Mouse (Mus musculus) midbrain, embryonic 10.5 days (tissue): ENCODE measurements at regions not wholly inside any gene's neighbourhood (a gene's known extent, or its start where the extent isn't known, plus 50 kb on each side); places are given as distances from the start of the nearest gene placed in this dataset.
A peak's percentile ranks its signal among the peaks of the same experiment; 100 is the strongest.

Source experiments
- DNase-seq: peaks from one replicate; pipeline ENCODE4 v3.0.0-alpha.2; 2017; ENCODE audit warnings: low spot score
- H3K27ac ChIP-seq: fragments of 300-500 bp; sonication (generic); replicated peaks from 2 replicates; pipeline ENCODE4 v1.5.1; 2016; ENCODE audit warnings: mild to moderate bottlenecking
- H3K27me3 ChIP-seq: fragments of 300-500 bp; sonication (generic); 2 replicates; pipeline ENCODE4 v1.6.1; 2016; ENCODE audit warnings: low read depth, mild to moderate bottlenecking; ENCODE audit not compliant: poor library complexity, severe bottlenecking
- H3K36me3 ChIP-seq: fragments of 300-500 bp; sonication (generic); 2 replicates; pipeline ENCODE4 v1.6.1; 2016; ENCODE audit warnings: mild to moderate bottlenecking, moderate library complexity
- H3K4me1 ChIP-seq: fragments of 300-500 bp; sonication (generic); 2 replicates; pipeline ENCODE4 v1.6.1; 2016
- H3K4me3 ChIP-seq: fragments of 300-500 bp; sonication (generic); 2 replicates; pipeline ENCODE4 v1.5.1; 2016; ENCODE audit warnings: mild to moderate bottlenecking, moderate library complexity
- H3K9me3 ChIP-seq: fragments of 300-500 bp; sonication (generic); replicated peaks from 2 replicates; pipeline ENCODE4 v1.6.1; 2016; ENCODE audit warnings: mild to moderate bottlenecking
- WGBS: fragments of 180-500 bp; shearing (Covaris S2); methylation state at CpG from one replicate; pipeline ENCODE4 v1.1.7; 2016; 5-methylcytosine and 5-hydroxymethylcytosine counted together

- no peaks in the 10 kb centered on the region for H3K36me3 ChIP-seq
- H3K4me3 ChIP-seq = no peak overlapping the region
- whole genome bisulfite sequencing = 72% methylated on average over 2 of the region's 2 CpGs
- DNase-seq = no peak
- H3K4me1 ChIP-seq = 0 out of 2 replicates have a peak, but pooled peaks cover 3% of the 10 kb centered on the region
- H3K27ac ChIP-seq = no peak overlapping the region
- H3K9me3 ChIP-seq = no peaks in the 10 kb centered on the region
- no peaks in the 10 kb centered on the region for H3K27me3 ChIP-seq
Measured at GRCm38 (mm10) chr10:45893894-45894831, 316.5 kb downstream of the Hace1 start.

DNA sequence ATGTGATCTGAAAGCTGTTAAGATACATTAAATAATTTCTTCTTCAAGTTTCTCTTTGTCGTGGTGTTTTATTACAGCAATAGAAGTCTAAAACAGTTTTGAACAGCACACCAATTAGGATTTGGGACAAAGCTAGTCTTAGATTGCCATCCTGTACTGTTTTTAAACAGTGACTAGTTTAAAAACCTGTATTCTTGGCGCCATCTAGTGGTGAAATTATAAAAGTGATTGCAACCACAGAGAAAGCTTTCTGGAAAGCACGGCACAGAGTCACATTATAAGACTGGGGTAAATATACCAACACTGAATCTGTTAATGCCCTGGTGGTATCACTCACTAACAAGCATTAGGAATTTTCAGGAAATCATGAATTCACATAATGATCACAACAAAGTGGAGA is 339.3 kb downstream of the Hace1 start:
- no peaks in the 10 kb centered on the region for H3K4me1 ChIP-seq
- no peaks in the 10 kb centered on the region for H3K36me3 ChIP-seq
- no peak overlapping the region for H3K4me3 ChIP-seq
- no peaks in the 10 kb centered on the region; the same call in 1 of the 2 replicates for H3K9me3 ChIP-seq
- no peaks in the 10 kb centered on the region for H3K27me3 ChIP-seq
- no peak overlapping the region for H3K27ac ChIP-seq
- 25% methylated on average over 3 of the region's 3 CpGs for WGBS
- no peak for DNase-seq

DNA sequence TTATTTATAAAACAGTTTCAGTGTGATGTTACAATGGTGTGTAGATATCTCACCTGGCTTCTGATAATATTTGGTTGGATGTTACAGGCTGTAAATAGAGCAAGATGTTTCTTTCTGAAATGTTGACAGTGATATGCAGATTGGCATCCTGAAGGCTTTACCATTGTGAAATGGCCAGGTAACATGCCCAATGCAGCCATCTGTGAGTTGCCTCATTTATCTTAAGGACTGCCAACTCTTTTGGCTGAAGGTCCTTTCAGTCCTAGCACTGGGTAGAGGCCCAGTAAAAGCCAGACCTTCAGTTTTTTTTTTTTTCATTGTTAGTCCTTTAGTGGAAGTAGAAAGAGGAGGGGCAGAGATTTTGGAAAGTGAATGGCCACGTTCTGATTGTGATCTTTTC is 348.1 kb downstream of the Hace1 start:
- H3K4me3 ChIP-seq = no peak overlapping the region
- no peak overlapping the region for H3K27ac ChIP-seq
- 47% methylated on average over 1 of the region's 1 CpGs for whole genome bisulfite sequencing
- no peak for DNase-seq
- no peaks in the 10 kb centered on the region for H3K27me3 ChIP-seq
- H3K4me1 ChIP-seq = no peaks in the 10 kb centered on the region
- H3K36me3 ChIP-seq = no peaks in the 10 kb centered on the region
- H3K9me3 ChIP-seq = no peaks in the 10 kb centered on the region

GRCm38 (mm10) chr10:45933631-45934310 is 356.1 kb downstream of the Hace1 start:
- H3K36me3 ChIP-seq = no peaks in the 10 kb centered on the region
- 92% methylated on average over 4 of the region's 4 CpGs for WGBS
- H3K4me1 ChIP-seq = no peaks in the 10 kb centered on the region
- no peaks in the 10 kb centered on the region for H3K9me3 ChIP-seq
- H3K4me3 ChIP-seq = no peak overlapping the region
- DNase-seq = no peak
- no peak overlapping the region for H3K27ac ChIP-seq
- no peaks in the 10 kb centered on the region for H3K27me3 ChIP-seq

GRCm38 (mm10) chr10:45957686-45958085 is 380.1 kb downstream of the Hace1 start:
- H3K36me3 ChIP-seq = no peaks in the 10 kb centered on the region
- no peaks in the 10 kb centered on the region for H3K4me1 ChIP-seq
- no peak overlapping the region for H3K27ac ChIP-seq
- H3K27me3 ChIP-seq = no peaks in the 10 kb centered on the region
- no peak overlapping the region for H3K4me3 ChIP-seq
- H3K9me3 ChIP-seq = no peaks in the 10 kb centered on the region
- no peak for DNase-seq

GRCm38 (mm10) chr10:45972240-45972639 is 394.6 kb downstream of the Hace1 start:
- DNase-seq = no peak
- no peak overlapping the region for H3K4me3 ChIP-seq
- WGBS = 61% methylated on average over 1 of the region's 1 CpGs
- no peaks in the 10 kb centered on the region for H3K36me3 ChIP-seq
- H3K27me3 ChIP-seq = no peaks in the 10 kb centered on the region
- H3K9me3 ChIP-seq = no peaks in the 10 kb centered on the region
- no peak overlapping the region for H3K27ac ChIP-seq
- H3K4me1 ChIP-seq = peaks cover 4% of the 10 kb centered on the region; the same call in 1 of the 2 replicates

- WGBS = 84% methylated on average over 4 of the region's 4 CpGs
- no peak for DNase-seq
- no peaks in the 10 kb centered on the region for H3K9me3 ChIP-seq
- H3K27ac ChIP-seq = no peak overlapping the region
- H3K4me1 ChIP-seq = no peaks in the 10 kb centered on the region
- H3K27me3 ChIP-seq = no peaks in the 10 kb centered on the region
- no peak overlapping the region for H3K4me3 ChIP-seq
- H3K36me3 ChIP-seq = no peaks in the 10 kb centered on the region
Measured at GRCm38 (mm10) chr10:45982731-45983274, 405.2 kb downstream of the Hace1 start.

GRCm38 (mm10) chr10:45983671-45984335 is 406.2 kb downstream of the Hace1 start:
- DNase-seq = no peak
- Histone ChIP-seq H3K9me3 (no peaks in the 10 kb centered on the region), H3K36me3 (no peaks in the 10 kb centered on the region), H3K27me3 (no peaks in the 10 kb centered on the region), H3K4me3 (no peak overlapping the region), H3K27ac (no peak overlapping the region), H3K4me1 (no peaks in the 10 kb centered on the region)
- WGBS = 89% methylated on average over 6 of the region's 6 CpGs

- Histone ChIP-seq H3K4me1 (no peaks in the 10 kb centered on the region), H3K27me3 (no peaks in the 10 kb centered on the region), H3K9me3 (no peaks in the 10 kb centered on the region), H3K4me3 (no peak overlapping the region), H3K36me3 (no peaks in the 10 kb centered on the region), H3K27ac (no peak overlapping the region)
- 97% methylated on average over 2 of the region's 2 CpGs for WGBS
- no peak for DNase-seq
Measured at GRCm38 (mm10) chr10:45986341-45986740, 408.7 kb downstream of the Hace1 start.

DNA sequence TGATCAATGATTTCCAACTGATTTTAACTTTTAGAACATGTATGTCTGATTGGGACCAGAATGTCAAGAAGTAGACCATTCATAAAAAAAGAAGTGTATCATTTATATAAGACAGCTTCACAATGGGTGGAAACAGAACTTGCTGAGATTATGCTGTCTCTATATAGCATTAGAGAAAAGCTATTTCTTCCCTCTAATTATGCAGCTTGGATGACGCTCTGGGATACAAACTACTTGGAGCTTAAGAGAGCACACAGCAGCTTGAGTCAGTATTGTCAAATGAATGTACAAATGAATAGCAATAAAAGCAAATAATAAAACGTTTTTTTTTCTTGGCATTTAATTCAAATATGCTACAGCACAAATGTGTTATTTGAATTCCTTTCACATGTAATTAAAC is 428.7 kb downstream of the Hace1 start:
- WGBS = 64% methylated on average over 2 of the region's 2 CpGs
- no peak overlapping the region for H3K4me3 ChIP-seq
- H3K4me1 ChIP-seq = no peaks in the 10 kb centered on the region
- H3K27ac ChIP-seq = no peak overlapping the region
- no peak for DNase-seq
- H3K9me3 ChIP-seq = no peaks in the 10 kb centered on the region
- H3K27me3 ChIP-seq = no peaks in the 10 kb centered on the region; the same call in 1 of the 2 replicates
- no peaks in the 10 kb centered on the region for H3K36me3 ChIP-seq

GRCm38 (mm10) chr10:46011916-46012596 is 434.4 kb downstream of the Hace1 start:
- Histone ChIP-seq H3K36me3 (no peaks in the 10 kb centered on the region), H3K27ac (no peak overlapping the region), H3K9me3 (no peaks in the 10 kb centered on the region), H3K4me3 (no peak overlapping the region), H3K27me3 (no peaks in the 10 kb centered on the region; the same call in 1 of the 2 replicates), H3K4me1 (no peaks in the 10 kb centered on the region)
- WGBS = 31% methylated on average over 12 of the region's 12 CpGs
- DNase-seq = peak; percentile 49

DNA sequence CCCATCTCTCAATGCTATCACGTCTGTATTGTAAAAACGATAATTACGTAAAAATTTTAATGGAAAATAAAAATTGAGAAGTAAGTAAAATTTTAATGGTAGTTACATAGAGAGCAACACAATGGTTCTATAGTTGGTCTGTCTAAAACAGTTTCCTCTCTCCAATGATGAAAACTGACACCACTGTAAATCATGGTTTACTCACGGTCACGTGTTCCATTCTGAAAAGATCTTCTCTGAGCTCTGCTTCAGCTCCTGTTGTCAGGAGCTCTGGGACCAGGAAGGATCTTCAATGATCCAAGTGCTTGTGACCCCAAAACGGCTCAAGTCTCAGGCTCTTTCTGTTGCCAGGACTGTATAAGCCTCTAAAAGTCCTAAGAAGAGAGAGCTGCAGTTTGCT is 435.0 kb downstream of the Hace1 start:
- Histone ChIP-seq H3K4me1 (no peaks in the 10 kb centered on the region), H3K27me3 (no peaks in the 10 kb centered on the region; the same call in 1 of the 2 replicates), H3K4me3 (no peak overlapping the region), H3K9me3 (no peaks in the 10 kb centered on the region), H3K27ac (no peak overlapping the region), H3K36me3 (no peaks in the 10 kb centered on the region)
- DNase-seq = no peak
- 81% methylated on average over 6 of the region's 6 CpGs for WGBS
